Mouse (Mus musculus) adrenal gland (tissue): ENCODE results near the gene L3mbtl1.
"Not testable (repeated sequence)": the region's sequence is repeated elsewhere in the genome, so short reads cannot be mapped to it uniquely, and the experiment has no call there.

Experiments
- intact Hi-C: fragments of 180-260 bp; cut with DNase I; formaldehyde crosslinking; loops from one replicate; pipeline ENCODE4 v1.15.1; 2025
- long read RNA-seq, 2 experiments: library from polyadenylated mRNA; unstranded; transcript quantifications; one replicate each; pipeline ENCODE4 v2.0.0; 2020; ENCODE audit warnings: borderline replicate concordance in 1 of 2; ENCODE audit not compliant: insufficient replicate concordance in 1 of 2

Gene L3mbtl1
- long read RNA-seq, experiment 1, result 0 reads
- long read RNA-seq, experiment 2, result 0 reads

GRCm38 (mm10) chr2:162943148-162943846 lies at the start of gene L3mbtl1:
Gene L3mbtl1, plus strand, starts transcription at chr2:162943472.
- intact Hi-C loops, result no loop called here

- intact Hi-C loops, result not testable (repeated sequence)
Observed at GRCm38 (mm10) chr2:162899256-162899655, 44.0 kb upstream of the L3mbtl1 start.

GRCm38 (mm10) chr2:162899880-162900589 lies 43.2 kb upstream of the L3mbtl1 start:
- intact Hi-C loops, result no loop called here

- intact Hi-C loops, result no loop called here
Observed at GRCm38 (mm10) chr2:162900590-162900916, 42.7 kb upstream of the L3mbtl1 start.

- intact Hi-C loops, result no loop called here
Observed at GRCm38 (mm10) chr2:162905902-162906301, 37.4 kb upstream of the L3mbtl1 start.

- intact Hi-C loops, result no loop called here
Observed at GRCm38 (mm10) chr2:162908052-162908491, 35.2 kb upstream of the L3mbtl1 start.

- intact Hi-C loops, result no loop called here
Observed at GRCm38 (mm10) chr2:162914040-162914439, 29.2 kb upstream of the L3mbtl1 start.

- intact Hi-C loops, result no loop called here
Observed at GRCm38 (mm10) chr2:162914519-162914918, 28.8 kb upstream of the L3mbtl1 start.

GRCm38 (mm10) chr2:162919926-162920325 lies 23.3 kb upstream of the L3mbtl1 start:
- intact Hi-C loops, result loop anchor here (5.0 to 10.0 kb wide), 3 partner anchors 75 to 412 kb away; no protein-coding TSS in a partner anchor

- intact Hi-C loops, result loop anchor here (1.0 to 10.0 kb wide), 4 partner anchors 35 to 410 kb away; no protein-coding TSS in a partner anchor
Observed at GRCm38 (mm10) chr2:162922183-162922582, 21.1 kb upstream of the L3mbtl1 start.

GRCm38 (mm10) chr2:162922834-162923233 lies 20.4 kb upstream of the L3mbtl1 start:
- intact Hi-C loops, result loop anchor here (1.0 to 10.0 kb wide), 4 partner anchors 34 to 409 kb away; no protein-coding TSS in a partner anchor

GRCm38 (mm10) chr2:162924126-162924525 lies 19.1 kb upstream of the L3mbtl1 start:
- intact Hi-C loops, result loop anchor here (5.0 to 10.0 kb wide), 3 partner anchors 71 to 408 kb away; no protein-coding TSS in a partner anchor

- intact Hi-C loops, result loop anchor here (10.0 kb wide), 1 partner anchor 67 kb away; no protein-coding TSS in a partner anchor
Observed at GRCm38 (mm10) chr2:162927918-162928585, 15.2 kb upstream of the L3mbtl1 start.

GRCm38 (mm10) chr2:162929704-162930103 lies 13.6 kb upstream of the L3mbtl1 start:
- intact Hi-C loops, result loop anchor here (10.0 kb wide), 1 partner anchor 65 kb away; no protein-coding TSS in a partner anchor

- intact Hi-C loops, result no loop called here
Observed at GRCm38 (mm10) chr2:162930516-162931122, 12.7 kb upstream of the L3mbtl1 start.

- intact Hi-C loops, result no loop called here
Observed at GRCm38 (mm10) chr2:162931123-162931673, 12.1 kb upstream of the L3mbtl1 start, which contains the start of gene Srsf6. Gene Srsf6, plus strand, starts transcription at chr2:162931528.

- intact Hi-C loops, result no loop called here
Observed at GRCm38 (mm10) chr2:162931674-162932650, 11.3 kb upstream of the L3mbtl1 start.

- intact Hi-C loops, result no loop called here
Observed at GRCm38 (mm10) chr2:162932706-162933105, 10.6 kb upstream of the L3mbtl1 start.

GRCm38 (mm10) chr2:162934421-162934820 lies 8.9 kb upstream of the L3mbtl1 start:
- intact Hi-C loops, result no loop called here

GRCm38 (mm10) chr2:162935700-162936099 lies 7.6 kb upstream of the L3mbtl1 start:
- intact Hi-C loops, result no loop called here
